Mouse (Mus musculus) testis, adult 2 months (tissue): ENCODE measurements around the gene Sec1.

Experiments
- CTCF ChIP-seq: fragments of 200-500 bp; IDR thresholded peaks from 2 replicates; pipeline ENCODE4 v1.5.1; 2012; ENCODE audit warnings: low read depth, mild to moderate bottlenecking, inconsistent platforms, low read length, moderate library complexity; ENCODE audit not compliant: control insufficient read depth, insufficient read depth, insufficient replicate concordance
- POLR2A ChIP-seq: fragments of 200-500 bp; IDR thresholded peaks from 2 replicates; pipeline ENCODE4 v1.6.1; 2012; ENCODE audit warnings: low read depth, mild to moderate bottlenecking, inconsistent platforms, low read length, moderate library complexity; ENCODE audit not compliant: control insufficient read depth

DNA sequence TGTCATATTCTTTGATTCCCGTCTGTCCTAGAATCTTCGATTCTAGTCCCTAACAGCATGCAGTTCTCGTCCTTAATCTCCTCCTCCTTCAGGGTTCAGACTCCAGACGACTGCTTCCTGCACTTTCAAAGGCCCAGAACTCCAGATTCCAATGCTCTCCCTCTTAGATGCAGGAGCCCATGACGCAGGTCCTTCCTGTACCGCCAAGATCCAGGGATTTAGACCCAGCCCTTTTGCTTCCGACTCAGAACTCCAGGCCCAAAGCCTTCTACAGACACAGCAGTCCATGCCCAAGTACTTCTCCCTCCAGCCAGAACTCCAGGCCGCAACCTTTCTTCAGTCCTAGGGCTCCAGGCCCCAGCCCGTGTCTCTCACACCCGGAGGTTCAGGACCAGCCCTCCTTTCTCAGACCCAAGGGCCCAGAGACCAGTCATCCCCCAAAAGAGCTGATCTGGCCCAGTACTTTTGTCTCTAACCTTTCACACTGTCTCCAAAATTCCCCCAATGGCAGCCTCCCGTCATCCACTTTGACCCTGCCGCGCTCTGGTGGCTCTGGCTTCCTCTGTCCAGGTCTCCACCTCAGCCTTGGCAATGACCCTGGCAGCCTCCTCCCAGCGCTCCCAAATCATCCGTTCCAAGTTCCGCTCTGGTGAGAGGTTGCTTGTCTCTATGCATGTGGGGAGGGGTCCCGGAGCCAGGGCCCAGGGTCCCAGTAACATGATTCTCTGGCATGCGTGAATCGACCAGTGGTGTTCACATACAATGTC, 53.8 kb downstream of the Sec1 start:
- no peak for TF ChIP-seq POLR2A
- TF ChIP-seq CTCF, result no peak
